ENCODE assay signal across 19 mouse cellular contexts in the genomic region with DNA sequence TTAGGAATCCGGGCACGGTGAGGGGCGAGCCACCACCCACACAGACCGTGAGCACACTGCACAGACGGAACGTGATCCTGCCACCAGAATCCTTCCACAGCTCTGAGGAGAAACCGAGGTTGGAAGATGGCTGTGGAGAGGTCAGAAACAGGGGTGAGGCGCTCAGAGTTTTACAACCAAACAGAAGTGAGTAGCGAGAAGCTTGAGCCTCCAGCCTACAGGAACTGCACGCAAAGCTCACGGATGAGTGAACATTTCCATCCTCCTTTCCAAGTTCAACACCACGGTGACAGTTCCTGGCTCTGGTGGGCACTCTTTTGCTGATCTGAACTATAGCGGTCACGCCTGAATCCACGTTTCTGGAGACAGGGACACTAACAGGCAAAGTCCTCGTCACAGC.
"Had no signal": no experiment of that assay in that cellular context is flagged by ENCODE, and none has a peak within 500 bp of the region (broad histone marks: within the 10 kb centered on the region; RNA-seq: fewer than 3 reads in every experiment).

No protein-coding gene starts in this region.

- H3K4me3 ChIP-seq: midbrain, embryonic 10.5 days; midbrain, embryonic 12.5 days; myocyte; neural tube, embryonic 13.5 days; neural tube, embryonic 15.5 days had no signal

- H3K27ac ChIP-seq: midbrain, embryonic 10.5 days; midbrain, embryonic 12.5 days; neural tube, embryonic 13.5 days; neural tube, embryonic 15.5 days had no signal

- ATAC-seq: midbrain, embryonic 16.5 days had no signal

- H3K27me3 ChIP-seq: midbrain, embryonic 12.5 days; neural tube, embryonic 13.5 days; neural tube, embryonic 15.5 days had no signal

- H3K9me3 ChIP-seq: midbrain, embryonic 10.5 days; midbrain, embryonic 12.5 days; neural tube, embryonic 15.5 days had no signal

- H3K4me1 ChIP-seq: midbrain, embryonic 10.5 days; midbrain, embryonic 12.5 days; neural tube, embryonic 13.5 days; neural tube, embryonic 15.5 days had no signal

- H3K9ac ChIP-seq: lung, embryonic 14.5 days; midbrain, embryonic 12.5 days; neural tube, embryonic 13.5 days; neural tube, embryonic 15.5 days had no signal

- H3K4me2 ChIP-seq: lung, embryonic 14.5 days; midbrain, embryonic 12.5 days; neural tube, embryonic 13.5 days; neural tube, embryonic 15.5 days had no signal

- H3K36me3 ChIP-seq: midbrain, embryonic 10.5 days; midbrain, embryonic 12.5 days; neural tube, embryonic 13.5 days; neural tube, embryonic 15.5 days had no signal

- DNase-seq: lung, adult 18-20 months; lung, embryonic 14.5 days; lung, postnatal 10 days; lung, postnatal 4 days; midbrain, embryonic 14.5 days; retina, postnatal 1 day; right cerebral cortex, adult 18-20 months; right cerebral cortex, postnatal 25 days; right cerebral cortex, postnatal 4 days; spleen, adult 18-20 months; thymus, adult 18-20 months; thymus, postnatal 14 days; thymus, postnatal 36 days had no signal
